Mouse (Mus musculus) embryonic facial prominence, embryonic 15.5 days (tissue): ENCODE measurements at regions not wholly inside any gene's neighbourhood (a gene's known extent, or its start where the extent isn't known, plus 50 kb on each side); places are given as distances from the start of the nearest gene placed in this dataset.

Experiments used
- ATAC-seq: fragments of 200-750 bp; cut with Nextera tagmentation; 2 replicates; pipeline ENCODE4 v1.8.0; 2017; ENCODE audit warnings: low read depth, moderate TSS enrichment; ENCODE audit not compliant: insufficient number of reproducible peaks, low FRiP score, low TSS enrichment
- H3K27ac ChIP-seq: fragments of 300-500 bp; sonication (generic); replicated peaks from 2 replicates; pipeline ENCODE4 v1.5.1; 2015; ENCODE audit warnings: mild to moderate bottlenecking, inconsistent platforms
- H3K27me3 ChIP-seq: fragments of 300-500 bp; sonication (generic); 2 replicates; pipeline ENCODE4 v1.6.1; 2015; ENCODE audit warnings: inconsistent platforms
- H3K36me3 ChIP-seq: fragments of 300-500 bp; sonication (generic); 2 replicates; pipeline ENCODE4 v1.6.1; 2015; ENCODE audit warnings: mild to moderate bottlenecking, inconsistent platforms
- H3K4me1 ChIP-seq: fragments of 300-500 bp; sonication (generic); 2 replicates; pipeline ENCODE4 v1.6.1; 2015; ENCODE audit warnings: inconsistent platforms
- H3K4me2 ChIP-seq: fragments of 300-500 bp; sonication (generic); replicated peaks from 2 replicates; pipeline ENCODE4 v1.6.1; 2015; ENCODE audit warnings: mild to moderate bottlenecking, inconsistent platforms
- H3K4me3 ChIP-seq: fragments of 300-500 bp; sonication (generic); replicated peaks from 2 replicates; pipeline ENCODE4 v1.5.1; 2015; ENCODE audit warnings: mild to moderate bottlenecking, inconsistent platforms
- H3K9ac ChIP-seq: fragments of 300-500 bp; sonication (generic); 2 replicates; pipeline ENCODE4 v1.6.1; 2015; ENCODE audit warnings: inconsistent platforms
- H3K9me3 ChIP-seq: fragments of 300-500 bp; sonication (generic); replicated peaks from 2 replicates; pipeline ENCODE4 v1.6.1; 2016; ENCODE audit warnings: inconsistent platforms
- WGBS: fragments of 180-500 bp; shearing (Covaris S2); methylation state at CpG from one replicate; pipeline ENCODE4 v1.1.7; 2015; 5-methylcytosine and 5-hydroxymethylcytosine counted together

- H3K9me3 ChIP-seq, result no peaks in the 10 kb centered on the region
- H3K4me2 ChIP-seq, result no peak overlapping the region
- H3K4me3 ChIP-seq, result no peak overlapping the region
- no peaks in the 10 kb centered on the region for H3K27me3 ChIP-seq
- no peaks in the 10 kb centered on the region for H3K4me1 ChIP-seq
- no peaks in the 10 kb centered on the region for H3K36me3 ChIP-seq
- no peak for ATAC-seq
- H3K27ac ChIP-seq, result no peak overlapping the region
- H3K9ac ChIP-seq, result no peak overlapping the region
- 43% methylated on average over 6 of the region's 6 CpGs for WGBS
Measured at GRCm38 (mm10) chr6:135472495-135472894, 110.2 kb downstream of the Emp1 start.

- no peaks in the 10 kb centered on the region for H3K9me3 ChIP-seq
- no peak overlapping the region for H3K9ac ChIP-seq
- no peak overlapping the region for H3K4me2 ChIP-seq
- no peak overlapping the region for H3K27ac ChIP-seq
- H3K4me3 ChIP-seq, result no peak overlapping the region
- ATAC-seq, result no peak
- no peaks in the 10 kb centered on the region for H3K4me1 ChIP-seq
- H3K36me3 ChIP-seq, result no peaks in the 10 kb centered on the region
- H3K27me3 ChIP-seq, result no peaks in the 10 kb centered on the region
- WGBS, result 78% methylated on average over 4 of the region's 4 CpGs
Measured at GRCm38 (mm10) chr6:135473146-135473545, 110.8 kb downstream of the Emp1 start.

- ATAC-seq, result no peak
- no peaks in the 10 kb centered on the region for H3K9me3 ChIP-seq
- WGBS, result 51% methylated on average over 2 of the region's 2 CpGs
- no peak overlapping the region for H3K9ac ChIP-seq
- no peak overlapping the region for H3K4me3 ChIP-seq
- H3K27ac ChIP-seq, result no peak overlapping the region
- no peaks in the 10 kb centered on the region for H3K4me1 ChIP-seq
- H3K4me2 ChIP-seq, result no peak overlapping the region
- no peaks in the 10 kb centered on the region for H3K27me3 ChIP-seq
- H3K36me3 ChIP-seq, result no peaks in the 10 kb centered on the region
Measured at GRCm38 (mm10) chr6:135488795-135489194, 126.5 kb downstream of the Emp1 start.

GRCm38 (mm10) chr6:135493983-135494382 lies 131.6 kb downstream of the Emp1 start:
- no peak for ATAC-seq
- 90% methylated on average over 1 of the region's 1 CpGs for WGBS
- no peaks in the 10 kb centered on the region for H3K36me3 ChIP-seq

GRCm38 (mm10) chr6:135495841-135496240 lies 133.5 kb downstream of the Emp1 start:
- Histone ChIP-seq H3K4me3 (no peak overlapping the region), H3K9ac (no peak overlapping the region), H3K4me1 (no peaks in the 10 kb centered on the region), H3K27me3 (no peaks in the 10 kb centered on the region), H3K9me3 (no peaks in the 10 kb centered on the region), H3K4me2 (no peak overlapping the region), H3K36me3 (no peaks in the 10 kb centered on the region), H3K27ac (no peak overlapping the region)
- ATAC-seq, result no peak
- 62% methylated on average over 2 of the region's 2 CpGs for WGBS

More at GRCm38 (mm10) chr6:135493983-135494382, 131.6 kb downstream of the Emp1 start:
- Histone ChIP-seq H3K4me2 (no peak overlapping the region), H3K27me3 (no peaks in the 10 kb centered on the region), H3K4me3 (no peak overlapping the region), H3K9me3 (no peaks in the 10 kb centered on the region), H3K9ac (no peak overlapping the region), H3K27ac (no peak overlapping the region), H3K4me1 (no peaks in the 10 kb centered on the region)

GRCm38 (mm10) chr6:135498592-135498991 lies 136.2 kb downstream of the Emp1 start:
- no peaks in the 10 kb centered on the region for H3K27me3 ChIP-seq
- H3K27ac ChIP-seq, result no peak overlapping the region
- no peak for ATAC-seq
- H3K4me3 ChIP-seq, result no peak overlapping the region
- no peaks in the 10 kb centered on the region for H3K4me1 ChIP-seq
- H3K36me3 ChIP-seq, result no peaks in the 10 kb centered on the region
- no peaks in the 10 kb centered on the region for H3K9me3 ChIP-seq
- WGBS, result 89% methylated on average over 6 of the region's 6 CpGs
- no peak overlapping the region for H3K4me2 ChIP-seq
- no peak overlapping the region for H3K9ac ChIP-seq

GRCm38 (mm10) chr6:135500381-135500780 lies 138.0 kb downstream of the Emp1 start:
- no peak for ATAC-seq
- Histone ChIP-seq H3K27me3 (no peaks in the 10 kb centered on the region), H3K9me3 (no peaks in the 10 kb centered on the region), H3K4me3 (no peak overlapping the region), H3K27ac (no peak overlapping the region), H3K4me2 (no peak overlapping the region), H3K4me1 (no peaks in the 10 kb centered on the region), H3K36me3 (no peaks in the 10 kb centered on the region), H3K9ac (no peak overlapping the region)
- 56% methylated on average over 3 of the region's 3 CpGs for WGBS

- no peak overlapping the region for H3K4me3 ChIP-seq
- H3K27me3 ChIP-seq, result no peaks in the 10 kb centered on the region
- no peak overlapping the region for H3K4me2 ChIP-seq
- 84% methylated on average over 6 of the region's 6 CpGs for WGBS
- H3K4me1 ChIP-seq, result no peaks in the 10 kb centered on the region
- no peak overlapping the region for H3K9ac ChIP-seq
- no peaks in the 10 kb centered on the region for H3K9me3 ChIP-seq
- no peak for ATAC-seq
- H3K27ac ChIP-seq, result no peak overlapping the region
- no peaks in the 10 kb centered on the region for H3K36me3 ChIP-seq
Measured at GRCm38 (mm10) chr6:135501791-135502190, 139.4 kb downstream of the Emp1 start.

- Histone ChIP-seq H3K9me3 (no peaks in the 10 kb centered on the region), H3K4me1 (no peaks in the 10 kb centered on the region), H3K27ac (no peak overlapping the region), H3K9ac (no peak overlapping the region), H3K4me2 (no peak overlapping the region), H3K36me3 (no peaks in the 10 kb centered on the region), H3K27me3 (no peaks in the 10 kb centered on the region), H3K4me3 (no peak overlapping the region)
- no peak for ATAC-seq
- 53% methylated on average over 8 of the region's 8 CpGs for WGBS
Measured at GRCm38 (mm10) chr6:135502405-135502804, 140.1 kb downstream of the Emp1 start.

- no peaks in the 10 kb centered on the region for H3K4me1 ChIP-seq
- no peak overlapping the region for H3K27ac ChIP-seq
- WGBS, result 60% methylated on average over 4 of the region's 4 CpGs
- ATAC-seq, result no peak
- no peaks in the 10 kb centered on the region for H3K27me3 ChIP-seq
- no peaks in the 10 kb centered on the region for H3K9me3 ChIP-seq
- H3K9ac ChIP-seq, result no peak overlapping the region
- no peaks in the 10 kb centered on the region for H3K36me3 ChIP-seq
- H3K4me3 ChIP-seq, result no peak overlapping the region
- no peak overlapping the region for H3K4me2 ChIP-seq
Measured at GRCm38 (mm10) chr6:135518710-135519437, 156.5 kb downstream of the Emp1 start.

- Histone ChIP-seq H3K4me1 (no peaks in the 10 kb centered on the region), H3K9ac (no peak overlapping the region), H3K27ac (no peak overlapping the region), H3K4me3 (no peak overlapping the region), H3K36me3 (no peaks in the 10 kb centered on the region), H3K4me2 (no peak overlapping the region), H3K27me3 (no peaks in the 10 kb centered on the region), H3K9me3 (no peaks in the 10 kb centered on the region)
- ATAC-seq, result no peak
- 54% methylated on average over 2 of the region's 2 CpGs for WGBS
Measured at GRCm38 (mm10) chr6:135519438-135519803, 157.1 kb downstream of the Emp1 start.

- H3K4me3 ChIP-seq, result no peak overlapping the region
- peaks cover 7% of the 10 kb centered on the region; the same call in 1 of the 2 replicates for H3K4me1 ChIP-seq
- no peaks in the 10 kb centered on the region for H3K9me3 ChIP-seq
- H3K27ac ChIP-seq, result no peak overlapping the region
- no peak overlapping the region for H3K9ac ChIP-seq
- WGBS, result 73% methylated on average over 2 of the region's 2 CpGs
- no peaks in the 10 kb centered on the region for H3K27me3 ChIP-seq
- no peak for ATAC-seq
- H3K36me3 ChIP-seq, result no peaks in the 10 kb centered on the region
- H3K4me2 ChIP-seq, result no peak overlapping the region
Measured at GRCm38 (mm10) chr6:135520868-135521267, 158.5 kb downstream of the Emp1 start.
